In genomic region chr9:21411669-21412550, GRCm38 (mm10) we compare ENCODE assay signal across 1 mouse cellular context.
A peak's percentile ranks its signal among the peaks of the same experiment; 100 is the strongest.
TF ChIP-seq lines count a peak whose summit lies in the region.

Gene Qtrt1 (plus strand): TSS chr9:21411837.

TF ChIP-seq in CH12.LX, 34 proteins besides CTCF, POLR2A, EP300 and RAD21 (continued from another document):
- no peak for TF ChIP-seq ZC3H11A (IDR thresholded peaks at IDR 0.05; ENCODE audit: low read depth, low read length)
- no peak for TF ChIP-seq ETS1 (conservative IDR thresholded peaks at IDR 0.05; ENCODE audit: low read depth, low read length)
- TF ChIP-seq ZNF384 (IDR thresholded peaks at IDR 0.05; ENCODE audit: low read depth, low read length): no peak
- no peak for TF ChIP-seq PAX5 (IDR thresholded peaks at IDR 0.05; ENCODE audit: low read length)
- no peak for TF ChIP-seq MAZ (IDR thresholded peaks at IDR 0.05; ENCODE audit: low read depth, low read length)
- no peak for TF ChIP-seq JUN (IDR thresholded peaks at IDR 0.05; ENCODE audit: insufficient read depth, low read depth, low read length)
- 0 out of 2 replicates have a peak, but pooled peaks have one; percentile 42 for TF ChIP-seq NRF1 (IDR thresholded peaks at IDR 0.05; ENCODE audit: low read depth, low read length)
- peak; percentile 100 for TF ChIP-seq SIN3A (IDR thresholded peaks at IDR 0.05; ENCODE audit: low read length)
- TF ChIP-seq GABPA (IDR thresholded peaks at IDR 0.05; ENCODE audit: insufficient replicate concordance, low read depth, low read length): no peak
- no peak for TF ChIP-seq SMC3 (IDR thresholded peaks at IDR 0.05; ENCODE audit: low read depth, low read length)
- TF ChIP-seq USF1 (IDR thresholded peaks at IDR 0.05; ENCODE audit: low read depth, low read length): peak; percentile 96
- TF ChIP-seq E2F4 (IDR thresholded peaks at IDR 0.05; ENCODE audit: insufficient replicate concordance, low read depth, low read length): no peak
- TF ChIP-seq HCFC1 (IDR thresholded peaks at IDR 0.05; ENCODE audit: low read depth, low read length): peak; percentile 61
- TF ChIP-seq JUND (conservative IDR thresholded peaks at IDR 0.05; ENCODE audit: low read depth, low read length): no peak
- TF ChIP-seq ZMIZ1 (IDR thresholded peaks at IDR 0.05; ENCODE audit: low read depth, low read length): peak; percentile 74
- TF ChIP-seq MAX (IDR thresholded peaks at IDR 0.05; ENCODE audit: low read length): peak; percentile 100
- no peak for TF ChIP-seq CHD2 (IDR thresholded peaks at IDR 0.05; ENCODE audit: low read length)
- peak; percentile 97 for TF ChIP-seq USF2 (conservative IDR thresholded peaks at IDR 0.05; ENCODE audit: low read depth, low read length)
- peak; percentile 63; the same call in 1 of the 2 replicates for TF ChIP-seq ELF1 (IDR thresholded peaks at IDR 0.05; ENCODE audit: low read depth, low read length)
- peak; percentile 72; the same call in 1 of the 2 replicates for TF ChIP-seq POLR2AphosphoS2 (IDR thresholded peaks at IDR 0.05; ENCODE audit: low read depth, low read length)
- TF ChIP-seq MEF2A (IDR thresholded peaks at IDR 0.05; ENCODE audit: borderline replicate concordance, low read depth, low read length): peak; percentile 51; the same call in 1 of the 2 replicates
- peak; percentile 99 for TF ChIP-seq MYC (IDR thresholded peaks at IDR 0.05; ENCODE audit: low read depth, low read length)
